17 mouse cellular contexts compared by ENCODE assay signal in the genomic region with DNA sequence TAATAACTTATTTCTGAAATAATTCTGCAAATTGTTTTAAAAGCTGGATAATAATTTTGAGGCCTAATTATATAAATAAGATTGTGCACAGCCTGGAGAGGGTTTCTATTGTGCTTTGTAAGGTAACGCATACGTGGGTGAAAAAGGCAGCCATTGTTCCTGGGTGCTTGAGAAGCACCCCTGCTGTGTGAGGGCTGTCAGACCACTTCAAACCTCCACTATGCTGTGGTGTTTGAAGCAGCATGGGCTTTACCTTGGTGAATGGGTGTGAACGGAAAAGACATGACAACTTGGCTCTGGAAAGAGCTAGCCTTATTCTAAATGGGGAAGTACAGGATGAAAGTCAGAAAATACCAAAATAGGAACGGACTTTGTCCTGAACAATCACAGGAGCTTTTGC.
"Had no signal": no experiment of that assay in that cellular context is flagged by ENCODE, and none has a peak within 500 bp of the region (broad histone marks: within the 10 kb centered on the region; RNA-seq: fewer than 3 reads in every experiment).

No protein-coding gene starts in this region.

- H3K27ac ChIP-seq: limb, embryonic 12.5 days; limb, embryonic 15.5 days; liver, embryonic 14.5 days; stomach, postnatal 0 days had no signal

- DNase-seq: kidney, adult 9 months; kidney, postnatal 14 days; kidney, postnatal 4 days; left cerebral cortex, postnatal 4 days; liver, postnatal 0 days; lung, embryonic 14.5 days; lung, postnatal 10 days; lung, postnatal 36 days; midbrain, embryonic 14.5 days; thymus, adult 2 months; thymus, postnatal 14 days had no signal

- ATAC-seq: liver, postnatal 0 days had no signal

- H3K4me1 ChIP-seq: limb, embryonic 12.5 days; limb, embryonic 15.5 days had no signal

- H3K27me3 ChIP-seq: limb, embryonic 12.5 days; limb, embryonic 15.5 days had no signal

- H3K4me3 ChIP-seq: limb, embryonic 12.5 days; limb, embryonic 15.5 days had no signal

- H3K9ac ChIP-seq: limb, embryonic 12.5 days; limb, embryonic 15.5 days; liver, embryonic 14.5 days; liver, postnatal 0 days; lung, embryonic 14.5 days had no signal

- H3K4me2 ChIP-seq: limb, embryonic 12.5 days; limb, embryonic 15.5 days; liver, embryonic 11.5 days; lung, embryonic 14.5 days; midbrain, embryonic 11.5 days had no signal

- H3K9me3 ChIP-seq: limb, embryonic 12.5 days; limb, embryonic 15.5 days had no signal
